Mouse (Mus musculus) embryonic facial prominence, embryonic 14.5 days (tissue): ENCODE measurements around the gene Ambn. TPM values are rescaled to one million over a fixed set of nuclear protein-coding genes. Genes with fewer than 3 reads are reported as not detected.
A peak's percentile ranks its signal among the peaks of the same experiment; 100 is the strongest.
"Not testable (repeated sequence)": the region's sequence is repeated elsewhere in the genome, so short reads cannot be mapped to it uniquely, and the experiment has no call there.

Experiments
- ATAC-seq: fragments of 200-750 bp; cut with Nextera tagmentation; 2 replicates; pipeline ENCODE4 v1.8.0; 2017; ENCODE audit warnings: low read depth, moderate number of reproducible peaks, moderate TSS enrichment
- DNase-seq: peaks from one replicate; pipeline ENCODE4 v3.0.0-alpha.2; 2015; ENCODE audit warnings: low spot score
- H3K27ac ChIP-seq: fragments of 300-500 bp; sonication (generic); replicated peaks from 2 replicates; pipeline ENCODE4 v1.5.1; 2014; ENCODE audit warnings: low read depth, mild to moderate bottlenecking, low read length, moderate library complexity
- H3K27me3 ChIP-seq: fragments of 300-500 bp; sonication (generic); replicated peaks from 2 replicates; pipeline ENCODE4 v1.6.1; 2014; ENCODE audit warnings: low read length; ENCODE audit not compliant: control insufficient read depth, insufficient read depth
- H3K36me3 ChIP-seq: fragments of 300-500 bp; sonication (generic); 2 replicates; pipeline ENCODE4 v1.6.1; 2014; ENCODE audit warnings: low read length, mixed read lengths; ENCODE audit not compliant: control insufficient read depth, insufficient read depth
- H3K4me1 ChIP-seq: fragments of 300-500 bp; sonication (generic); 2 replicates; pipeline ENCODE4 v1.6.1; 2014; ENCODE audit warnings: antibody characterized with exemption, low read length; ENCODE audit not compliant: control insufficient read depth, insufficient read depth
- H3K4me2 ChIP-seq: fragments of 300-500 bp; sonication (generic); 2 replicates; pipeline ENCODE4 v1.6.1; 2014; ENCODE audit warnings: low read depth, mild to moderate bottlenecking, low read length, moderate library complexity, mixed read lengths
- H3K4me3 ChIP-seq: fragments of 300-500 bp; sonication (generic); 2 replicates; pipeline ENCODE4 v1.5.1; 2014; ENCODE audit warnings: low read depth, mild to moderate bottlenecking, low read length
- H3K9ac ChIP-seq: fragments of 300-500 bp; sonication (generic); 2 replicates; pipeline ENCODE4 v1.6.1; 2014; ENCODE audit warnings: low read depth, mild to moderate bottlenecking, low read length, moderate library complexity, mixed read lengths
- H3K9me3 ChIP-seq: fragments of 300-500 bp; sonication (generic); 2 replicates; pipeline ENCODE4 v1.6.1; 2016; ENCODE audit warnings: low read length; ENCODE audit not compliant: control insufficient read depth
- WGBS: fragments of 180-500 bp; shearing (Covaris S2); extraction: QIAGEN DNeasy Blood & Tissue Kit; methylation state at CpG from one replicate; pipeline ENCODE4 v1.1.7; 2014; 5-methylcytosine and 5-hydroxymethylcytosine counted together
- polyA plus RNA-seq: library from polyadenylated mRNA; unstranded; fragments of >200 nt; fragmentation: Nextera tagmentation; extraction: Ambion mirVana; gene quantifications from 2 replicates; pipeline ENCODE4 v1.2.1, GENCODE M21; 2014

Ambn gene
- 6.2 and 10.6 TPM in 2 replicates for polyA plus RNA-seq

DNA sequence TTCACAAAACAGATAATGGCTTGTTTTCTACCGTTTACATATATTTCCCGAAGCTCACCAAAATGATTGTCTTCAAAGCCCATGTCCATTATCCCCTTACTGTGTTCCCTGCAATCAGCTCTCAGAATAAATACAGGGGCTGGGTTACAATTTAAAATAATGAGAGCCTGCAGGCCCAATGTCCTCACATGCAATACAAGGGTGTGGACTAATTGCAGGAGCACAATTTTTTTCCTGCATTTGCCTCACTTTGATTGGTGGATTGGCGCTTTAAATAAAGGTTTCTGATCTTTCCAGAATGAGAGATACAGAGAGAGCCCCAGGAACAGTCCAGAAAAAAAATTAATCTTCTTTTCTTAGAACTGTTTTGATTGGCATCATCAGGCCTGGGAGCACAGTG lies at the start of gene Ambn:
Ambn (plus strand) TSS at position 301 of the 400 bp plus-strand sequence.
- no peak for ATAC-seq
- H3K9ac ChIP-seq: no peak within 1 kb of the TSS
- H3K27me3 ChIP-seq: no peaks in the 10 kb centered on the region
- H3K4me3 ChIP-seq: no peak within 1 kb of the TSS
- H3K27ac ChIP-seq: no peak within 1 kb of the TSS
- 71% methylated on average over 3 of the region's 3 CpGs for WGBS
- H3K4me1 ChIP-seq: no peaks in the 10 kb centered on the region
- DNase-seq: peak; percentile 24
- no peaks in the 10 kb centered on the region for H3K36me3 ChIP-seq
- H3K4me2 ChIP-seq: no peak within 1 kb of the TSS
- no peaks in the 10 kb centered on the region for H3K9me3 ChIP-seq

DNA sequence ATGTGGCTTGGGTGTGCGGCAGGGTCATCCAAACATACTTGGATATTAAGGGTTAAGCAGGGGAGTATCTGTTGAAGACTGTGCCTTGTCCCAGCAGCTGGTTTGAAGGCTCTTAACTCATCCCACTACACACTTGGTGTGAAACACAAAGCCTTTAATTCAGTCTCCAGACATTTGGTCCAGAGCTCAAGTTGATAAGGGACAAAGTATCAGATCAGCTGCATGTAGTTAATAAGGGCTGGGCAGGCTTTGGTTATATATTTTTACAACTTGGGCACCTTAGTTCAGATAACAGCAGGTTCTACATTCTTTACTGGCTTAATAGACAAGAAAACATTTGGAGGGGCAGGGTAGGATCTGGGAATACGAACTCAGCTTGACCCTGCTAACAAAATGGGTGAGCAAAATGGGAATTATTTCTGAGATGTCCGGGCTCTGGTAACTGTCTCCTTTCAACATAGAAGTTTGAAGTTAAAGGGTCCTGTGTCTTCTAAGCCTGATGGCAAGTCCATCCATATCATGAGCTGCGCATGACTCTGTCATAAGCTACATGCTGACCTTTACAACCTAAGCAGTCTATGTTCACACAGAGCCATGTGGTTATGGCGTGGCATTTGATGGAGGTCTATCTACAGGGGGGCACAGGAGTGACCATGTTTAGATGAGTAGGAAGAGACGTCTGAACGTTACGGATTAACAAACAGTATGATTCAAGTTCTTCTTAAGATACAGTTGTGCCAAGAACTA lies 35.3 kb upstream of the Ambn start:
- no peak overlapping the region for H3K9ac ChIP-seq
- no peak for ATAC-seq
- H3K4me3 ChIP-seq: no peak overlapping the region
- no peaks in the 10 kb centered on the region for H3K4me1 ChIP-seq
- no peak overlapping the region for H3K4me2 ChIP-seq
- no peaks in the 10 kb centered on the region for H3K36me3 ChIP-seq
- 87% methylated on average over 8 of the region's 8 CpGs for WGBS
- no peaks in the 10 kb centered on the region for H3K9me3 ChIP-seq
- no peaks in the 10 kb centered on the region for H3K27me3 ChIP-seq
- H3K27ac ChIP-seq: no peak overlapping the region
- DNase-seq: no peak

DNA sequence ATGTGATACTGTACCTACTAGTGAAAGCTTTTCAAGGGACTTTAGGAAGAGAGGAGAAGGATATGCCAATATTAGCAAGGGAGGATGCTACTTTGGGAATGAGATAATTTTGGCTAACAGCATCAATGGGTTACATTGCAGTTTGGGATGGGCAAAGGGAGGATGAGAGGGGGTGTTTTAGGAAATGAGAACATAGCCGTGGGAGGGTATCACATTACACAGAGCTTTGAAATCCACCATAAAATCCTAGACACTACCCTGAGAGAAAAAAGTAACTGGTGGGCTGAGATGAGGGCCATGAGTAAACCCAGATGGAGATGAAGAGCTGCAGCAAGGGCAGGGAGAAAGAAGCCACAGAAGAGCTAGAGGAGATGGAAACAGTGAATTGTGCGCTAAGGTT lies 30.9 kb upstream of the Ambn start:
- H3K4me2 ChIP-seq, H3K27me3 ChIP-seq, H3K9me3 ChIP-seq, ATAC-seq, H3K27ac ChIP-seq, H3K4me1 ChIP-seq, H3K4me3 ChIP-seq, DNase-seq, H3K36me3 ChIP-seq, H3K9ac ChIP-seq: not testable (repeated sequence)
- 55% methylated on average over 2 of the region's 2 CpGs for WGBS

DNA sequence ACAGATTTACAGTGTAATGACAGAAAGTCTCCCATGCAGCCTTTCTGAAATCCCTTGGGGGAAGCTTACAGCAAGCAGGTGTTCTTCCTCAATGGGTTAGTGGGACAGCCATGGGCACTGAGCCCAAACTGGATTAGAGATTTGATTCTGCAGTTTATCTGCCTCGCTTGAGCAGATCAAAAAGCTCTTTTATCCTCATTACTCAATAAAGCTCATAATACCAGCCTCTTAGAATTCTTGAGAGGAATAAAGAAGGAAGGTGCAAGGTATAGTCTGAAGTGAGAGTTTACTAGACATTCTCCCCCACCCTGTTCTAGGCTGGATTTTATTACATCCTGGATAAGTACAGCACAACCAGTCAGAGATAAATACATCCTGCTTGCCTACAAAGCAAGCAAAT lies 29.0 kb upstream of the Ambn start:
- Histone ChIP-seq H3K9me3 (no peaks in the 10 kb centered on the region), H3K4me1 (no peaks in the 10 kb centered on the region), H3K9ac (no peak overlapping the region), H3K36me3 (no peaks in the 10 kb centered on the region), H3K4me3 (no peak overlapping the region), H3K27me3 (no peaks in the 10 kb centered on the region), H3K4me2 (no peak overlapping the region), H3K27ac (no peak overlapping the region)
- ATAC-seq (peak; percentile 97), DNase-seq (peak; percentile 91)
- 42% methylated on average over 1 of the region's 1 CpGs for WGBS

DNA sequence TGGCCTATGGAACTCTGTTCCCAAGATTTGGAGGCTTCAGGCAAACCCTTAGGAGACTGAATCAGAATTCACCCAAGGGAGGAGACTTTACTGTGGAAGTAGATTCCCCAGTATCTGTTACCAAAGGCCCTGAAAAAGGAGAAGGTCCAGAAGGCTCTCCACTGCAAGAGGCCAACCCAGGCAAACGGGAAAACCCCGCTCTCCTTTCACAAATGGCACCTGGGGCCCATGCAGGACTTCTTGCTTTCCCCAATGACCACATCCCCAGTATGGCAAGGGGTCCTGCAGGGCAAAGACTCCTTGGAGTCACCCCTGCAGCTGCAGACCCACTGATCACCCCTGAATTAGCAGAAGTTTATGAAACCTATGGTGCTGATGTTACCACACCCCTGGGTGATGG lies 11.7 kb downstream of the Ambn start:
- H3K4me1 ChIP-seq: no peaks in the 10 kb centered on the region
- 96% methylated on average over 2 of the region's 2 CpGs for WGBS
- no peaks in the 10 kb centered on the region for H3K27me3 ChIP-seq
- no peaks in the 10 kb centered on the region for H3K9me3 ChIP-seq
- ATAC-seq (no peak), DNase-seq (no peak)
- no peaks in the 10 kb centered on the region for H3K36me3 ChIP-seq
- no peak overlapping the region for H3K9ac ChIP-seq
- H3K4me2 ChIP-seq: no peak overlapping the region
- H3K4me3 ChIP-seq: no peak overlapping the region
- H3K27ac ChIP-seq: no peak overlapping the region

DNA sequence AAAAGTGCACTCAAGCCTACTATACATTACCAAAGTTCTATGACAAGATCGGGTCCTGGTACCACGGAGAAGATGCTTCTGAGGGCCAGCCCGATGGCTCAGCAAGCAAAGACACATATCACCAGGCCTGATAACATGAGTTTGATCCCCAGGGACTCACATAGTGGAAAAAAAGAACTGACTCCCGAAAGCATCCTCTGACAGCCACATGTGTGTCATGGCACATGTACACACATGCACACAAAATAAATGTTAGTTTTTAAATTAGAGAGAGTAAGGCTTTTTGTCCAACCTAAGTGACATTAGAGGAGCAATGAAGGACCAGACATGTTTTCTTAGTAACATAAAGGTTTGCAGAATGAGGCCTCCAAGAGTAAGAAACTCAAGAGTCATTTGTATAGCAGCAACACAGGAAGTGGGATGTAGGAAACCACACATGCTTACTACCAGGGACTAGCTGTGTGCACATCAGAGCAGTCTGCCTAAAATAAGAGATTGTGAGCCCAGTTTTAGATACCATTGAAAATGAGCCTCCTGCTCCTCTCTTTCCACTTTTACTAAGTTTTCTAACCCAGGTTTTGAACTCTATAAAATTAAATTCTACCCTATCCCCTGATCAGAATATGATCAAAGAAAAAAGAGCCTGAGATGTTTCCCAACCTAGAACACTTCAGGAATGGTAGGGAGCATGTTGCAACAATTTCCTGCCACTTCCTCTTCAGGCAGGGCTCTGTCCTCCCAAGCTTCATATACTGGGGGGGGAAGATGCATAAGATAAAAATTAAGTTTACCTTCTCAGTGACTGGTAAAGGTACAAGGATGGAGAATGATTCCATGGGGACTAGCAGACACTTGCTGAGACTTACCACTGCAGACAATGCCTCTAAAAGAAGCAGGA lies 13.3 kb downstream of the Ambn start:
- no peak overlapping the region for H3K4me3 ChIP-seq
- no peak overlapping the region for H3K9ac ChIP-seq
- no peak overlapping the region for H3K27ac ChIP-seq
- WGBS: 90% methylated on average over 4 of the region's 4 CpGs
- H3K36me3 ChIP-seq: no peaks in the 10 kb centered on the region
- H3K4me2 ChIP-seq: no peak overlapping the region
- H3K9me3 ChIP-seq: no peaks in the 10 kb centered on the region
- ATAC-seq: no peak
- H3K4me1 ChIP-seq: no peaks in the 10 kb centered on the region
- no peaks in the 10 kb centered on the region for H3K27me3 ChIP-seq
- no peak for DNase-seq

DNA sequence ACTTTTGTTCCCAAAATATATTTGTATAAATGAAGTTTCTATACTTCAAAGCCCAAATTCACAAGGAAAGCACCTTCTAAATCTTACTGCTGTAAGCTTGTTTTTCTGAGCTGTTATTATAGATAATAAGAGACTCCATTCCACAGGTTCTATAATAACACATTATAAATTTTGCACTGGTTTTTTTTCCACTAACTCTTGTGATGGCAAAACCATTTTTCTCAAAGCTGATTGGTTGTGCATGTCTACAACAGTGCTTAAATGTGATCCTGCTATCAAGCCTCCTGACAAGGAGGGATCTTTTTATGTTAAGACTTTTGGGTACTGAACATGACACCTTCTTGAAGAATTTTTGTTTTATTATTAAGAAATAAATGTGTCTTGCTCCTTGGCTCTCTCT lies 31.9 kb downstream of the Ambn start, which contains the start of gene Enam:
Enam (plus strand) TSS at position 301 of the 400 bp plus-strand sequence.
- H3K4me1 ChIP-seq: no peaks in the 10 kb centered on the region
- no peak within 1 kb of the TSS for H3K9ac ChIP-seq
- ATAC-seq (no peak), DNase-seq (no peak)
- H3K4me2 ChIP-seq: no peak within 1 kb of the TSS
- no peaks in the 10 kb centered on the region for H3K9me3 ChIP-seq
- H3K27ac ChIP-seq: no peak within 1 kb of the TSS
- no peaks in the 10 kb centered on the region for H3K36me3 ChIP-seq
- no peak within 1 kb of the TSS for H3K4me3 ChIP-seq
- no peaks in the 10 kb centered on the region for H3K27me3 ChIP-seq

DNA sequence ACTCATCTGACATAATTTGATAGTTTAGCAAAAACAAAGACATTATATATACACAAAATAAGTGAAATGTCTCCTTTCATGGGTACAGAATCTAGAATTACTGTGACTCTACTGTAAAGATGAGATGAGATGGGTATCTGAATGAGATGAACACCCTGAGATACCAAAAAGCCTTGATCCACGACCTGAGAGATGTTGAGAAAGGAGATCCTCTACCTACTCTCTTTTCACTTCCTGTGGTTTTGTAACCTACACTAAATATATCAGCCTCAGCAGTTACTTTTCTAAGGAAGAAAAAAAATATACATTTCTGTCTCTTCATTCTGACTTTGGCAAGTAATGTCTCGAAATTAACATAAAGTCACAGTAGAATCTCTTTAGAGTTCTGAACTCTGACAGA lies 33.2 kb downstream of the Ambn start:
- Histone ChIP-seq H3K27ac (no peak overlapping the region), H3K4me1 (no peaks in the 10 kb centered on the region), H3K4me2 (no peak overlapping the region), H3K27me3 (no peaks in the 10 kb centered on the region), H3K9me3 (no peaks in the 10 kb centered on the region), H3K9ac (no peak overlapping the region), H3K4me3 (no peak overlapping the region), H3K36me3 (no peaks in the 10 kb centered on the region)
- ATAC-seq: no peak
- DNase-seq: no peak
- WGBS: 74% methylated on average over 2 of the region's 2 CpGs
